Mouse (Mus musculus): ENCODE results near the gene Cdc40. TPM values are rescaled to one million over a fixed set of nuclear protein-coding genes. Genes with fewer than 3 reads are reported as not detected.

Cdc40 gene
- polyA plus RNA-seq, 1 experiment from 2014 or later, result 32.4 TPM

DNA sequence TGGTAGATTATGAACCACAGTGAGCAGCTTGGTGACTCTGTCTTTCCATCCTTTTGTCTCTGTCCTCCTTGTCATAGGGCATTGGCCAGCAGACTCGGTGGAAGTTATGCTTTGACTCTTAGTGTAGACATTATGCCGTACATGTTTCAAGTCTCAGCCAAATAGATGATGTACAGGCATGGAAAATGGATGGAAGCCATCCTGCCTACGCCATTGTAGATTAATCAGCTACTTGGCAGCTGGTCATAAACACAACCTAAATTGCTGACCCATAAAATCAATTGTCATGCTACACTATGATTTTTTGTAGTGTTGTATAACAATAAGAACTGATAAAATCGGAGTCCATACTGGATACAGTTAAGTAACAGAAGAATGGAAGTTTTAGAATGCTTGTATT, 18.7 kb upstream of the Cdc40 start:
- no peak overlapping the region for H3K4me2 ChIP-seq (replicated peaks; ENCODE audit: low read depth, low read length)
- ATAC-seq (ENCODE audit: low FRiP score) (no peak), DNase-seq (ENCODE audit: low spot score) (no peak)
- H3K4me1 ChIP-seq (replicated peaks; ENCODE audit: control insufficient read depth, insufficient read depth, low read length), result no peaks in the 10 kb centered on the region
- 74% methylated on average over 4 of the region's 4 CpGs for WGBS
- H3K9ac ChIP-seq (ENCODE audit: low read depth, low read length), result no peak overlapping the region
- H3K4me3 ChIP-seq (ENCODE audit: low read depth, low read length), result no peak overlapping the region
- no peak overlapping the region for H3K27ac ChIP-seq (ENCODE audit: low read depth, low read length)
- no peaks in the 10 kb centered on the region for H3K9me3 ChIP-seq (ENCODE audit: control insufficient read depth, low read length)
- no peaks in the 10 kb centered on the region for H3K27me3 ChIP-seq (ENCODE audit: control insufficient read depth, insufficient read depth, low read length)
- no peaks in the 10 kb centered on the region for H3K36me3 ChIP-seq (ENCODE audit: control insufficient read depth, insufficient read depth, low read length)

DNA sequence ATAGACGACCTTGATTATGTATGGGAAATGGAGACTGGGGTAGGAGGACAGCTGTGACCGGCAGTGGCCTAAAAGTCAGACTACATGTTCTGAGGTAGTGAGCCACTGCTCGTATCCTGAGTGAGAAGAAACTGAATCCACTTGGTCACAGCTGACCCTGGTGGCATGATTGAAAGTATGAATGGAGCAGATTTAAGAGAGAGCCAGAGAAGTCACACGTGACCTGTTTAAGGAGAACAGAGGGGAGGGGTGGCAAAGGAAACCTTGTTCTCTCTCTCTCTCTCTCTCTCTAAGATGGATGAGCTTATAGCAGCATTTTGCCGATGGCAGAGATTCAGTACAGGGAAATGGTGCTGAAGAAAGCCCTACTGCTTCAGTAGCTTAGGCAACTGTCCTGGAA, 13.5 kb upstream of the Cdc40 start:
- WGBS, result 55% methylated on average over 5 of the region's 5 CpGs
- no peak for ATAC-seq (ENCODE audit: low FRiP score)
- no peak overlapping the region for H3K9ac ChIP-seq (ENCODE audit: low read depth, low read length)

DNA sequence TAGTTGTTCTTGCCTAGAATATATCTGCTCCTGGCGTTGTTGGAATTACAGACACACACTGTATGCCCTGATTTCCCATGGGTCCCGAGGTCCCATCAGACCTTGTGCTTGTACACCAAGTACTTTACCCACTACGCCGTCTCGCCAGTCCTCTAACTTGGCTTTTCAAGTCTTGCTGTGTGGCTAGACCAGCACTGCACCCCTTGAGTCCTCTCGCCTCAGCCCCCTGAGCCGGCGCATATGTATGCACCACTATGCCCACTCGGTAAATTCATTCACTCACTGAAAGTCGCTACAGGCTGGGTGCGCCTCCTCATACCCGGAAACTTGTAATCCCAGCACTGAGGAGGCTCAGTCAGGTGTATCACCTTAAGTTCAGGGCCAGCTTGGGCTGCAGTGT, 12.7 kb upstream of the Cdc40 start:
- no peak for DNase-seq (ENCODE audit: low spot score)
- H3K9me3 ChIP-seq (ENCODE audit: control insufficient read depth, low read length), result no peaks in the 10 kb centered on the region

More for the DNA sequence above, 13.5 kb upstream of the Cdc40 start:
- no peaks in the 10 kb centered on the region for H3K4me1 ChIP-seq (replicated peaks; ENCODE audit: control insufficient read depth, insufficient read depth, low read length)
- H3K4me3 ChIP-seq (ENCODE audit: low read depth, low read length), result no peak overlapping the region
- H3K4me2 ChIP-seq (replicated peaks; ENCODE audit: low read depth, low read length), result no peak overlapping the region
- H3K36me3 ChIP-seq (ENCODE audit: control insufficient read depth, insufficient read depth, low read length), result no peaks in the 10 kb centered on the region
- H3K9me3 ChIP-seq (ENCODE audit: control insufficient read depth, low read length), result no peaks in the 10 kb centered on the region
- 0 out of 2 replicates have a peak overlapping the region, but pooled peaks have one; percentile 5 for H3K27ac ChIP-seq (ENCODE audit: low read depth, low read length)
- H3K27me3 ChIP-seq (ENCODE audit: control insufficient read depth, insufficient read depth, low read length), result no peaks in the 10 kb centered on the region
- DNase-seq (ENCODE audit: low spot score), result no peak

DNA sequence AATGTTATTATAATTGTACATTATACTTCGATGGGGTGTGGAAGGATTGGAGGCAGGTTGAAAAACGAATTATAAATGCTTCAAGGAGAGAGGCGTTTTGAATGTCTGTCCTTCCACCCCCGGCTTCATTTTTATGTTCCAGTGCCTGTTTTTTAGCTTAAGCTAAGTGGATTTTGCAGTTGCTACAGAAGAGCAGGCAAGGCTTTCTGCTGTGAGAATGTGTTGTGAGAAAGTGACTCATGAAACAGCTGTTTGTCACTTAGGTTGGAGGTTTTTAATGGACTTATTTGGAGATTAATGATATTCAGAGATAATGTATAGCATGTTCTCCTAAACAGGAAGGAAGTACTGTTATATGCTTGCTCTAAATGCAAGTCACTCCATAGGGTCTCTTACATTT, 6.0 kb upstream of the Cdc40 start:
- ATAC-seq (ENCODE audit: low FRiP score) (no peak), DNase-seq (ENCODE audit: low spot score) (no peak)
- WGBS, result 88% methylated on average over 4 of the region's 4 CpGs
- Histone ChIP-seq H3K27ac (ENCODE audit: low read depth, low read length) (no peak overlapping the region), H3K4me1 (replicated peaks; ENCODE audit: control insufficient read depth, insufficient read depth, low read length) (no peaks in the 10 kb centered on the region), H3K9me3 (ENCODE audit: control insufficient read depth, low read length) (no peaks in the 10 kb centered on the region), H3K4me3 (ENCODE audit: low read depth, low read length) (no peak overlapping the region), H3K4me2 (replicated peaks; ENCODE audit: low read depth, low read length) (no peak overlapping the region), H3K9ac (ENCODE audit: low read depth, low read length) (no peak overlapping the region), H3K27me3 (ENCODE audit: control insufficient read depth, insufficient read depth, low read length) (no peaks in the 10 kb centered on the region), H3K36me3 (ENCODE audit: control insufficient read depth, insufficient read depth, low read length) (no peaks in the 10 kb centered on the region)

More for the DNA sequence above, 12.7 kb upstream of the Cdc40 start:
- Histone ChIP-seq H3K27me3 (ENCODE audit: control insufficient read depth, insufficient read depth, low read length) (no peaks in the 10 kb centered on the region), H3K4me2 (replicated peaks; ENCODE audit: low read depth, low read length) (no peak overlapping the region), H3K4me1 (replicated peaks; ENCODE audit: control insufficient read depth, insufficient read depth, low read length) (no peaks in the 10 kb centered on the region), H3K4me3 (ENCODE audit: low read depth, low read length) (no peak overlapping the region), H3K9ac (ENCODE audit: low read depth, low read length) (no peak overlapping the region), H3K36me3 (ENCODE audit: control insufficient read depth, insufficient read depth, low read length) (no peaks in the 10 kb centered on the region), H3K27ac (ENCODE audit: low read depth, low read length) (no peak overlapping the region)
- ATAC-seq (ENCODE audit: low FRiP score), result no peak
- WGBS, result 92% methylated on average over 12 of the region's 12 CpGs

DNA sequence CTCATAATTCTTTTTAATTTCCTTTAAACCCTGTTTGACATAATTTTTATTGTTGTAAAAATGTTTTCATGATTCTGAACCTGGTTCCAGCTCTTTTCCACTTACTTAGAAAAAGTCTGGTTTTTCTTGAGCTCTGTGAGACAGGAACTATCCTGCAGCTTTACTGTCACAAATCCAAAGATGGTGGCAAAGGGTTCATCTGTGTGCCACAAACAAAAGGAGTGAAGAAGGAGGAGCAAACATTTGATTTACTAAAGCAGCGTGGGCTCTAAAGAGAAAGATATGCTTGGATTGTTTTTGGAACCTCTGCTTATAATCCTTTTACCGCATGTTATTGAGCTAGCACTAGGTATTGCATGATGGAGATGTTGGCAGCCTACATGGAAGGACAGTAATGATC, 4.2 kb upstream of the Cdc40 start:
- Histone ChIP-seq H3K9ac (ENCODE audit: low read depth, low read length) (no peak overlapping the region), H3K27me3 (ENCODE audit: control insufficient read depth, insufficient read depth, low read length) (no peaks in the 10 kb centered on the region), H3K27ac (ENCODE audit: low read depth, low read length) (no peak overlapping the region), H3K4me1 (replicated peaks; ENCODE audit: control insufficient read depth, insufficient read depth, low read length) (no peaks in the 10 kb centered on the region), H3K36me3 (ENCODE audit: control insufficient read depth, insufficient read depth, low read length) (no peaks in the 10 kb centered on the region), H3K4me3 (ENCODE audit: low read depth, low read length) (no peak overlapping the region), H3K9me3 (ENCODE audit: control insufficient read depth, low read length) (no peaks in the 10 kb centered on the region), H3K4me2 (replicated peaks; ENCODE audit: low read depth, low read length) (no peak overlapping the region)
- WGBS, result 76% methylated on average over 2 of the region's 2 CpGs
- no peak for ATAC-seq (ENCODE audit: low FRiP score)
- DNase-seq (ENCODE audit: low spot score), result no peak

DNA sequence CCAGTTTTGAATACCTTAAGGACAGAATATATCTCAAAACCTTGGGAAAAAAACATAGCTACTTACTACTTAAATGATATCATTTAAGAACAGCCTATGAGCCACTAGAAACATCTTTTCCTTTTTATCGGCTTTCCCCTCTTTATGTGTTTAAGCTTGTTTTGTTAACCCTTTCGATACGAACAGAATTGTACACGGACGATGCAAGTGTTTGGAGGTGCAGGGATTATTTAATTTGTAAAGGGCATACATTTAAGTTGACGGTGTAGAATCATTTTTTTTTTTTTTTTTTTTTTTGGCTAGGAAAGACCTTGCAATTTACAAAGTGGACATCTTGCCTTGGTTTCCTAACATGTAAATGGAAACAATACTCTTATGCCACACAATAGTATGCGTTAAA, 2.3 kb upstream of the Cdc40 start:
- ATAC-seq (ENCODE audit: low FRiP score) (no peak), DNase-seq (ENCODE audit: low spot score) (peak; percentile 14)
- Histone ChIP-seq H3K9ac (ENCODE audit: low read depth, low read length) (no peak overlapping the region), H3K27ac (ENCODE audit: low read depth, low read length) (no peak overlapping the region), H3K4me2 (replicated peaks; ENCODE audit: low read depth, low read length) (0 out of 2 replicates have a peak overlapping the region, but pooled peaks have one; percentile 28), H3K9me3 (ENCODE audit: control insufficient read depth, low read length) (no peaks in the 10 kb centered on the region), H3K27me3 (ENCODE audit: control insufficient read depth, insufficient read depth, low read length) (no peaks in the 10 kb centered on the region), H3K4me3 (ENCODE audit: low read depth, low read length) (0 out of 2 replicates have a peak overlapping the region, but pooled peaks have one; percentile 8), H3K4me1 (replicated peaks; ENCODE audit: control insufficient read depth, insufficient read depth, low read length) (no peaks in the 10 kb centered on the region), H3K36me3 (ENCODE audit: control insufficient read depth, insufficient read depth, low read length) (no peaks in the 10 kb centered on the region)
- 70% methylated on average over 7 of the region's 7 CpGs for WGBS

DNA sequence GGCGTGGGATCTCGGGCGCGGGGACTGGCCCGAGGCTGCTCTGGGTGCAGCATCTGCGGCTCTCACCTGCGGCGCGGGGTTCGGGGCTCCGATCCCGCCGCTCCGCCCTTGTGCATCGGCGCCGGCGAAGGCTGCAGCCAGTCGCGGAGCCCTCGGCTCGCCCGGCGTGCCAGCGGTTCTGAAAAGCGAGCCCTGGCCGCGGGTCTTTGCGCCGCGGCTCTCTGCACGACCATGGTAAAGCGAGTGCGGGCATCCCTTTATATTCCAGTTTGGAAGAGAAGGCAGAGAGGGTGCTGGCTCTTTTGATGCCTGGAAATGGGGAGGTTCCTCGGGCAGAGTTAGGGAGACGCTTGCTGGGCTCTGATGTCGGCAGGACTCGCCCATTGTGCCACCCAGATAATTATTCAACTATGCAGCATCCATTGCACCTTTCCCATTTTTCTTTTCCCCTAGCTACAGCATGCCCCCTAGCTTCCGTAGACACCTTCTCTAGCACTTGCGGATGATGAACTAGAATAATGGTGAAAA, 1.2 kb upstream of the Cdc40 start:
- WGBS, result 0% methylated on average over 40 of the region's 40 CpGs
- Histone ChIP-seq H3K4me2 (replicated peaks; ENCODE audit: low read depth, low read length) (peak overlapping the region; percentile 49), H3K4me1 (replicated peaks; ENCODE audit: control insufficient read depth, insufficient read depth, low read length) (no peaks in the 10 kb centered on the region), H3K9me3 (ENCODE audit: control insufficient read depth, low read length) (no peaks in the 10 kb centered on the region), H3K27me3 (ENCODE audit: control insufficient read depth, insufficient read depth, low read length) (no peaks in the 10 kb centered on the region), H3K27ac (ENCODE audit: low read depth, low read length) (peak overlapping the region; percentile 98), H3K9ac (ENCODE audit: low read depth, low read length) (peak overlapping the region; percentile 96), H3K36me3 (ENCODE audit: control insufficient read depth, insufficient read depth, low read length) (no peaks in the 10 kb centered on the region), H3K4me3 (ENCODE audit: low read depth, low read length) (peak overlapping the region; percentile 98)
- ATAC-seq (ENCODE audit: low FRiP score) (peak; percentile 36), DNase-seq (ENCODE audit: low spot score) (peak; percentile 71)

DNA sequence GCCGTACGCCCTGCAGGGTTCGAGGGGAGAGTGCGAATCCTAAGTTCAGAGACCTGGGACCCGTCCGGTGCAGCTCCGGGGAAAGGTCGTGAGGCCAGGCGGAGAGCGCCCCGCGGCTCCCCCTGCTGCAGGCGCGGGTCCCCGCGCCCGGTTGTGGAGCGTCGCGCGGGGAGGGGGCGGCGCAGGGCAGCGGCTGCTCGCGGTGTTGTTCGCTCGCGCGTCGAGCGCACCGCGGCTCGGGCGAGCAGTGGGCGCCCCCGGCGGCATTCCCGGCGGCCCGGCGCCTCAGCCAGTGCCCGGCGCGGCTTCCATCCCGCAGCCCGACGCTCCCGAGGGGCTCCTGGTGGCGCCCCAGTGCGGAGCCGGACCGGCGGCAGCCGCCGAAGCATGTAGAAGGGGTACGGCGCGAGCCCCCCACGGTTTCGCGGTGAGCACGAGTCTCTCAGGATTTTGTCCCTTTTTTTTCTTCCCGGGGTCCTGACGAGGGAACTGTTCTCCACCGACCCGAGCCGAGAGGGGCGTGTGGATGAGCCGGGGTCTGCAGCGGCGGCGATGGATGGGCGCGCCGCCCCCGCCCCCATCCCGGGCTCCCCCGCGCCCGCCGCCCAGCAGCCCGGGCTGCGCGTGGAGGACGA, 650 bp upstream of the Cdc40 start:
- under 1% methylated on average over 70 of the region's 87 CpGs for WGBS
- H3K4me2 ChIP-seq (replicated peaks; ENCODE audit: low read depth, low read length), result peak overlapping the region; percentile 49
- DNase-seq (ENCODE audit: low spot score) (no peak), ATAC-seq (ENCODE audit: low FRiP score) (peak; percentile 93)
- no peaks in the 10 kb centered on the region for H3K4me1 ChIP-seq (replicated peaks; ENCODE audit: control insufficient read depth, insufficient read depth, low read length)
- H3K9ac ChIP-seq (ENCODE audit: low read depth, low read length), result peak overlapping the region; percentile 96
- peak overlapping the region; percentile 98 for H3K4me3 ChIP-seq (ENCODE audit: low read depth, low read length)
- H3K36me3 ChIP-seq (ENCODE audit: control insufficient read depth, insufficient read depth, low read length), result no peaks in the 10 kb centered on the region
- H3K27ac ChIP-seq (ENCODE audit: low read depth, low read length), result peak overlapping the region; percentile 98
- H3K9me3 ChIP-seq (ENCODE audit: control insufficient read depth, low read length), result no peaks in the 10 kb centered on the region
- no peaks in the 10 kb centered on the region for H3K27me3 ChIP-seq (ENCODE audit: control insufficient read depth, insufficient read depth, low read length)

DNA sequence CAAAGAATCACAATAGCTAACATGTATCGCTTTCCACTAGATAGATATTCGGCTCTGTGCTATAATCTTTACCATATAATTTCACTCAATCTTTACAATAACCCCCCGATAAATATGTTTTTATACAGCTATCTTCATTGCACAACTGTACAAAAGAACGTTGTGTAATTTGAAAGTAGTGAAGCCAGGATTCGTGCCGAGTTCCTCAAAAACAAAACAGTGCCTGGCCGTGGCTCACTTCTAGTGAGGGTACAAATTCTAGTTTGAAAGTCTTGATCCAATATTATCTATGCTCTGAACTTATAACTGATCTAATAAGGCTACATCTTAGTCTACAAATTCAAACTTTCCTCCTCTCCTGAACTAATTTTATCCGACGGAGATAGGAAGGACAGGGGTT, 778 bp downstream of the Cdc40 start:
- H3K27ac ChIP-seq (ENCODE audit: low read depth, low read length), result 0 out of 2 replicates have a peak overlapping the region, but pooled peaks have one; percentile 17
- DNase-seq (ENCODE audit: low spot score), result no peak
- no peak for ATAC-seq (ENCODE audit: low FRiP score)
- H3K9ac ChIP-seq (ENCODE audit: low read depth, low read length), result peak overlapping the region; percentile 79
- WGBS, result 19% methylated on average over 9 of the region's 9 CpGs
- no peaks in the 10 kb centered on the region for H3K36me3 ChIP-seq (ENCODE audit: control insufficient read depth, insufficient read depth, low read length)
- no peaks in the 10 kb centered on the region for H3K27me3 ChIP-seq (ENCODE audit: control insufficient read depth, insufficient read depth, low read length)
- no peaks in the 10 kb centered on the region for H3K9me3 ChIP-seq (ENCODE audit: control insufficient read depth, low read length)
- H3K4me1 ChIP-seq (replicated peaks; ENCODE audit: control insufficient read depth, insufficient read depth, low read length), result no peaks in the 10 kb centered on the region
- H3K4me3 ChIP-seq (ENCODE audit: low read depth, low read length), result peak overlapping the region; percentile 98
- H3K4me2 ChIP-seq (replicated peaks; ENCODE audit: low read depth, low read length), result peak overlapping the region; percentile 47
